Mouse (Mus musculus) neural tube, embryonic 13.5 days (tissue): ENCODE results near the gene Rnf181. TPM values are rescaled to one million over a fixed set of nuclear protein-coding genes. Genes with fewer than 3 reads are reported as not detected.

Experiments
- ATAC-seq: fragments of 200-750 bp; cut with Nextera tagmentation; 2 replicates; pipeline ENCODE4 v1.8.0; 2017; ENCODE audit warnings: low read depth, mild to moderate bottlenecking, moderate TSS enrichment, moderate library complexity
- H3K27ac ChIP-seq: fragments of 300-500 bp; sonication (generic); replicated peaks from 2 replicates; pipeline ENCODE4 v1.5.1; 2015; ENCODE audit warnings: moderate library complexity, mild to moderate bottlenecking, inconsistent platforms
- H3K27me3 ChIP-seq: fragments of 300-500 bp; sonication (generic); 2 replicates; pipeline ENCODE4 v1.6.1; 2015; ENCODE audit warnings: mild to moderate bottlenecking, inconsistent platforms
- H3K36me3 ChIP-seq: fragments of 300-500 bp; sonication (generic); 2 replicates; pipeline ENCODE4 v1.6.1; 2015; ENCODE audit warnings: mild to moderate bottlenecking, inconsistent platforms
- H3K4me1 ChIP-seq: fragments of 300-500 bp; sonication (generic); replicated peaks from 2 replicates; pipeline ENCODE4 v1.6.1; 2015; ENCODE audit warnings: inconsistent platforms
- H3K4me2 ChIP-seq: fragments of 300-500 bp; sonication (generic); 2 replicates; pipeline ENCODE4 v1.6.1; 2015; ENCODE audit warnings: inconsistent platforms, mild to moderate bottlenecking, moderate library complexity
- H3K4me3 ChIP-seq: fragments of 300-500 bp; sonication (generic); 2 replicates; pipeline ENCODE4 v1.5.1; 2015; ENCODE audit warnings: mild to moderate bottlenecking, inconsistent platforms
- H3K9ac ChIP-seq: fragments of 300-500 bp; sonication (generic); 2 replicates; pipeline ENCODE4 v1.6.1; 2015; ENCODE audit warnings: moderate library complexity, mild to moderate bottlenecking, inconsistent platforms
- H3K9me3 ChIP-seq: fragments of 300-500 bp; sonication (generic); 2 replicates; pipeline ENCODE4 v1.6.1; 2016; ENCODE audit warnings: inconsistent platforms
- WGBS: fragments of 180-500 bp; shearing (Covaris S2); methylation state at CpG from one replicate; pipeline ENCODE4 v1.1.7; 2015; 5-methylcytosine and 5-hydroxymethylcytosine counted together
- polyA plus RNA-seq: library from polyadenylated mRNA; unstranded; fragments of >200 nt; fragmentation: Nextera tagmentation; extraction: Ambion mirVana; gene quantifications from 2 replicates; pipeline ENCODE4 v1.2.1, GENCODE M21; 2015

Gene Rnf181
- polyA plus RNA-seq, 1 experiment from 2014 or later = 148 TPM

- 0 out of 2 replicates have a peak overlapping the region, but pooled peaks have one; percentile 61 for H3K27ac ChIP-seq
- H3K9me3 ChIP-seq = no peaks in the 10 kb centered on the region
- H3K36me3 ChIP-seq = peaks cover 39% of the 10 kb centered on the region
- H3K27me3 ChIP-seq = no peaks in the 10 kb centered on the region
- peak; percentile 12 for ATAC-seq
- H3K4me3 ChIP-seq = peak overlapping the region; percentile 65
- WGBS = 30% methylated on average over 8 of the region's 8 CpGs
- H3K4me2 ChIP-seq = peak overlapping the region; percentile 93
- peaks cover 37% of the 10 kb centered on the region for H3K4me1 ChIP-seq
- peak overlapping the region; percentile 83 for H3K9ac ChIP-seq
Observed at GRCm38 (mm10) chr6:72356001-72356532, 10.7 kb downstream of the Rnf181 start.

DNA sequence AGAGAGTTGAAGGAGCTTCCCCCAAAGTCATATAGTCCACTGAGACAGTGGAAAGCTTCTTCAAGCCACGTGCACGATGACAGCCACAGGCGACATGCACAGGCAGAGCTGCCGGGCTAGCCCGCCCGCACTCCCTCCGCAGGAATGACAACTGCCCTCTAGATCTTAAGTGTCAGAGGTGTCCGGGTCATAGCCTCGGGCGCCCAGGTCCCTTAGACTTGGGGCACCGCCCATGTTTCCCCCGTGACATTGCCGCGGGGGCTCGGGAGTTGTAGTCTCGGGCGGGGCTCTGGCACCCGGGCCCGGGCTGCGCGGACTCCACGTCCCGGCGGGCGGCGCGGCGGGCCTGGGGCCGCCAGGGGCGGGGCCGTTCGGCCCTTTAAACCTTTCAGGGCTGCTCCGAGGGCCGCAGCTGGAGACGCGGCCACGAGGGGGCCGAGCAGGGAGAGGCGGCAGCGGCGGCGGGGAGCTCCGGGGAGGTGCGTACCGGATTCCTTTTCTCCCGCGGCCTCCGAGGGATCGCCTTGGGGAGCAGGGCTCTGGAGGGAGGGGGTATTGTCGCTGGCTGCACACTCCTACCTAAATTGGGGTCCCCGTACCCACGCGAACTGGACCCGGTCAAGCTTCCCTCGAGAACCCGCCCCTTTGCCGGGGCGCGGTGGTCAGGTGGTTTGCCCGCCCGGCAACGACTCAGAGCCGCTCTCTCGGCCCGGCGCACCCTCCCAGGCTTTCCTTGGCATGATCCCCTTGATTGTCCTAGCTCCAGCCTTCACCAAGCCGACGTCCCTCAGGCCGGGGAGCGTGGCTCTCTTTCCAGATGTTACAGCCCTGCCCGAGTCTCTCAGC, 11.5 kb downstream of the Rnf181 start, which contains the start of gene Tmem150a:
Gene Tmem150a, plus strand, starts transcription at position 382 of the 846 bp plus-strand sequence.
- peaks cover 41% of the 10 kb centered on the region for H3K36me3 ChIP-seq
- H3K9ac ChIP-seq = peak within 1 kb of the TSS; percentile 83
- WGBS = under 1% methylated on average over 65 of the region's 71 CpGs
- H3K4me3 ChIP-seq = peak within 1 kb of the TSS; percentile 65
- no peaks in the 10 kb centered on the region for H3K27me3 ChIP-seq
- H3K4me1 ChIP-seq = peaks cover 29% of the 10 kb centered on the region
- no peaks in the 10 kb centered on the region for H3K9me3 ChIP-seq
- peak; percentile 89 for ATAC-seq
- H3K4me2 ChIP-seq = peak within 1 kb of the TSS; percentile 93
- peak within 1 kb of the TSS; percentile 61 for H3K27ac ChIP-seq

DNA sequence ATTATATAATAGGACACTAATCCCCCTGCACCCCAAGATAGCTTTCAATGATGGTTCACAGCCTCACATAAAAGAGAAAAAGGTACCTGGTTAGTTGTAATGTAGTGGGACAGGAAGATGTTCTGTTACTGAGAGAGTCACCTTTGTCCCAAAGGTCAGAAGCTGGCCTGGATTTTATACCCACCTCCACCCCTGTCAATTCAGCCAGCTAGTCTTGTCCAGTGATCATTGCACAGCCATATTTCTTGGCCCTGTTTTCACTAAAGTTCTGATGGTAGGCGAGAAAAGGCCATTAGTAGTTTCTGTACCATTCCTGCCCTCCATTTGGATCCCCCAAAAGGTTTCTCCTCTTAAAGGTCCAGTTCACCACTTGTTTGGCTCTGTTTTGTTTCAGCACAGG, 12.7 kb downstream of the Rnf181 start:
- peaks cover 41% of the 10 kb centered on the region for H3K36me3 ChIP-seq
- no peak overlapping the region for H3K9ac ChIP-seq
- WGBS = 80% methylated on average over 1 of the region's 1 CpGs
- H3K4me1 ChIP-seq = peaks cover 28% of the 10 kb centered on the region
- no peak for ATAC-seq
- H3K27ac ChIP-seq = no peak overlapping the region
- H3K9me3 ChIP-seq = no peaks in the 10 kb centered on the region
- no peaks in the 10 kb centered on the region for H3K27me3 ChIP-seq
- no peak overlapping the region for H3K4me3 ChIP-seq
- no peak overlapping the region for H3K4me2 ChIP-seq

GRCm38 (mm10) chr6:72352636-72353405, 13.9 kb downstream of the Rnf181 start:
- Histone ChIP-seq H3K27me3 (no peaks in the 10 kb centered on the region), H3K9me3 (no peaks in the 10 kb centered on the region), H3K4me1 (peaks cover 40% of the 10 kb centered on the region), H3K27ac (no peak overlapping the region), H3K4me3 (no peak overlapping the region), H3K9ac (no peak overlapping the region), H3K4me2 (no peak overlapping the region), H3K36me3 (peaks cover 33% of the 10 kb centered on the region)
- ATAC-seq = no peak
- 81% methylated on average over 5 of the region's 5 CpGs for WGBS

GRCm38 (mm10) chr6:72350214-72350613, 16.5 kb downstream of the Rnf181 start:
- no peaks in the 10 kb centered on the region for H3K9me3 ChIP-seq
- H3K4me1 ChIP-seq = peaks cover 39% of the 10 kb centered on the region
- no peaks in the 10 kb centered on the region for H3K27me3 ChIP-seq
- H3K27ac ChIP-seq = no peak overlapping the region
- ATAC-seq = no peak
- peaks cover 28% of the 10 kb centered on the region for H3K36me3 ChIP-seq
- 90% methylated on average over 2 of the region's 2 CpGs for WGBS
- H3K4me3 ChIP-seq = no peak overlapping the region
- no peak overlapping the region for H3K9ac ChIP-seq
- H3K4me2 ChIP-seq = no peak overlapping the region

DNA sequence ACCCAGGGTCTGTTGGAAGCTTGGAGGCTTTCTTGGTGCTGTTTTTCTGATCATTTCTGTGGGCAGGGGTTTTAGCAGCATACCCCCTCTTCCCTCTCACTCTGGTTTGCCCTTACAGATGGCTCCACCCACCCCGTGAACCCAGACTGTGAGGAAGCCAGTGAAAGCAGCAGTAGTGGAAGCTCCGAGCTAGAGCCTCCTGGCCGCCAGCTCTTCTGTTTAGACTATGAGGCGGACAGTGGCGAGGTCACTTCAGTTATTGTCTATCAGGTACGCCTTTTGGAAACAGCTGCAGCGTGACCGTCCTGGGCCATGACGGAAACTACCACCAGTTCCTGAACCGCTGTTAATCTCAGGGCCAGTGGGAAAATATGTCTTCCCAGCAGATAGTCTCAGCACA, 18.3 kb downstream of the Rnf181 start:
- WGBS = 81% methylated on average over 10 of the region's 10 CpGs
- peaks cover 41% of the 10 kb centered on the region for H3K4me1 ChIP-seq
- peak overlapping the region; percentile 96 for H3K9ac ChIP-seq
- no peak for ATAC-seq
- H3K4me3 ChIP-seq = peak overlapping the region; percentile 90
- peaks cover 28% of the 10 kb centered on the region for H3K36me3 ChIP-seq
- H3K4me2 ChIP-seq = peak overlapping the region; percentile 96
- H3K9me3 ChIP-seq = no peaks in the 10 kb centered on the region
- H3K27ac ChIP-seq = no peak overlapping the region
- H3K27me3 ChIP-seq = no peaks in the 10 kb centered on the region

DNA sequence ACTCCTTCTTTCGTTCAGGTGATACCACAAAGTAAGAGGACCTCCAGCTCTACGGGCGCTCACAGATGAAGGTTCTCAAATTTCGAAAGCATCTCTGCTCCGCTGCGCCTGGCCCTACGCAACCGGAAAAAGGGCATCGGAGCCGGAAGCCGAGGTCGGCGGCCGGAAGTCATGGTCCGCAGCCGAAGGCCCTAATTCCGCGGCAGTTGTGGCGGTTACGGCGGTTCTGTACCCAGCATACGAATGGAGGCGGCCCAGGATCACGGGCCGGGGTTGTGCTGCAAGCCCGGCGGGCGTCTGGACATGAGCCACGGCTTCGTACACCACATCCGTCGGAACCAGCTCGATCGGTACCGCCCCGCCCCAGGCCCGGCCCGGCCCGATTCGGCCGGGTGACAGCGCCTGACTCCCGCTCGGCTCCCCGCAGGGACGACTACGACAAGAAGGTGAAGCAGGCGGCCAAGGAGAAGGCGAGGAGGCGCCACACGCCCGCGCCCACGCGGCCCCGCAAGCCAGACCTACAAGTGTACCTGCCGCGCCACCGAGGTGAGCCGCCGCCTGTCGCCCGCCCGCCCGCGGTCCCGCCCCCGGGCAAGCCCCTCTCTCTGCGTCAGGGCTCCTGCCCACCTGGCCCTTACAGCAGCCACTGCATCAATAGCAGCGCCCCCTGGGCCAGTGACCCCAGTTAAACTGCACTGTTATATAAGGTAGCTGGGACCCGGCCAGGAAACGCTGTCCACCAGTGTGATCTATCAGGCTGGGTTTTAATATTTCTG, 19.4 kb downstream of the Rnf181 start, which contains the start of gene 0610030E20Rik:
Gene 0610030E20Rik, plus strand, starts transcription at position 152 of the 776 bp plus-strand sequence.
- no peaks in the 10 kb centered on the region for H3K9me3 ChIP-seq
- WGBS = under 1% methylated on average over 72 of the region's 72 CpGs
- peaks cover 42% of the 10 kb centered on the region for H3K4me1 ChIP-seq

GRCm38 (mm10) chr6:72346261-72346660, 20.5 kb downstream of the Rnf181 start:
- ATAC-seq = no peak
- 88% methylated on average over 4 of the region's 4 CpGs for WGBS
- no peak overlapping the region for H3K27ac ChIP-seq
- no peaks in the 10 kb centered on the region for H3K9me3 ChIP-seq
- no peak overlapping the region for H3K9ac ChIP-seq
- H3K4me2 ChIP-seq = no peak overlapping the region
- H3K27me3 ChIP-seq = no peaks in the 10 kb centered on the region
- H3K4me3 ChIP-seq = peak overlapping the region; percentile 90; the same call in 1 of the 2 replicates
- H3K4me1 ChIP-seq = peaks cover 42% of the 10 kb centered on the region
- peaks cover 28% of the 10 kb centered on the region for H3K36me3 ChIP-seq

More for the DNA sequence above, 19.4 kb downstream of the Rnf181 start, which contains the start of gene 0610030E20Rik:
- Histone ChIP-seq H3K4me3 (peak within 1 kb of the TSS; percentile 90), H3K27ac (peak within 1 kb of the TSS; percentile 90), H3K36me3 (peaks cover 28% of the 10 kb centered on the region), H3K4me2 (peak within 1 kb of the TSS; percentile 96), H3K27me3 (no peaks in the 10 kb centered on the region), H3K9ac (peak within 1 kb of the TSS; percentile 96)
- ATAC-seq = peak; percentile 74

GRCm38 (mm10) chr6:72345633-72346032, 21.1 kb downstream of the Rnf181 start:
- Histone ChIP-seq H3K27me3 (no peaks in the 10 kb centered on the region), H3K9me3 (no peaks in the 10 kb centered on the region), H3K4me3 (peak overlapping the region; percentile 85), H3K4me2 (peak overlapping the region; percentile 85), H3K4me1 (peaks cover 42% of the 10 kb centered on the region), H3K27ac (no peak overlapping the region), H3K36me3 (peaks cover 22% of the 10 kb centered on the region), H3K9ac (peak overlapping the region; percentile 85)
- ATAC-seq = no peak
- WGBS = 55% methylated on average over 6 of the region's 6 CpGs

GRCm38 (mm10) chr6:72345074-72345567, 21.6 kb downstream of the Rnf181 start, which contains the start of gene Usp39:
Gene Usp39 (minus strand): TSS chr6:72345184.
- H3K27ac ChIP-seq = peak within 1 kb of the TSS; percentile 76
- peaks cover 18% of the 10 kb centered on the region for H3K36me3 ChIP-seq
- ATAC-seq = peak; percentile 84
- no peaks in the 10 kb centered on the region for H3K27me3 ChIP-seq
- peak within 1 kb of the TSS; percentile 85 for H3K9ac ChIP-seq
- H3K4me3 ChIP-seq = peak within 1 kb of the TSS; percentile 85
- no peaks in the 10 kb centered on the region for H3K9me3 ChIP-seq
- peak within 1 kb of the TSS; percentile 85 for H3K4me2 ChIP-seq
- under 1% methylated on average over 30 of the region's 30 CpGs for WGBS
- H3K4me1 ChIP-seq = peaks cover 42% of the 10 kb centered on the region
